Mouse (Mus musculus) forebrain, embryonic 12.5 days (tissue): ENCODE data around the gene Pfdn4. TPM values are rescaled to one million over a fixed set of nuclear protein-coding genes. Genes with fewer than 3 reads are reported as not detected.
"Not testable (repeated sequence)": the region's sequence is repeated elsewhere in the genome, so short reads cannot be mapped to it uniquely, and the experiment has no call there.

ENCODE experiments used
- ATAC-seq: fragments of 200-750 bp; cut with Nextera tagmentation; 2 replicates; pipeline ENCODE4 v1.8.0; 2017; ENCODE audit warnings: moderate TSS enrichment; ENCODE audit not compliant: low FRiP score
- H3K27ac ChIP-seq: fragments of 300-500 bp; sonication (generic); 2 replicates; pipeline ENCODE4 v1.5.1; 2016; ENCODE audit warnings: mild to moderate bottlenecking
- H3K27me3 ChIP-seq: fragments of 300-500 bp; sonication (generic); 2 replicates; pipeline ENCODE4 v1.6.1; 2016; ENCODE audit warnings: mild to moderate bottlenecking
- H3K36me3 ChIP-seq: fragments of 300-500 bp; sonication (generic); replicated peaks from 2 replicates; pipeline ENCODE4 v1.6.1; 2016; ENCODE audit warnings: mild to moderate bottlenecking
- H3K4me1 ChIP-seq: fragments of 300-500 bp; sonication (generic); 2 replicates; pipeline ENCODE4 v1.6.1; 2016
- H3K4me2 ChIP-seq: fragments of 300-500 bp; sonication (generic); 2 replicates; pipeline ENCODE4 v1.6.1; 2016; ENCODE audit warnings: mild to moderate bottlenecking, moderate library complexity
- H3K4me3 ChIP-seq: fragments of 300-500 bp; sonication (generic); replicated peaks from 2 replicates; pipeline ENCODE4 v1.5.1; 2016; ENCODE audit warnings: mild to moderate bottlenecking
- H3K9ac ChIP-seq: fragments of 300-500 bp; sonication (generic); 2 replicates; pipeline ENCODE4 v1.6.1; 2016; ENCODE audit warnings: mild to moderate bottlenecking
- H3K9me3 ChIP-seq: fragments of 300-500 bp; sonication (generic); 2 replicates; pipeline ENCODE4 v1.6.1; 2016
- WGBS: fragments of 180-500 bp; shearing (Covaris S2); methylation state at CpG from one replicate; pipeline ENCODE4 v1.1.7; 2016; 5-methylcytosine and 5-hydroxymethylcytosine counted together
- polyA plus RNA-seq: library from polyadenylated mRNA; unstranded; fragments of >200 nt; fragmentation: Nextera tagmentation; extraction: Ambion mirVana; gene quantifications from 2 replicates; pipeline ENCODE4 v1.2.1, GENCODE M21; 2016

The Pfdn4 gene
- 139 and 140 TPM in 2 replicates for polyA plus RNA-seq

GRCm38 (mm10) chr2:170496154-170496930, at the start of gene Pfdn4:
TSS of gene Pfdn4 (plus strand) at chr2:170496428.
- Histone ChIP-seq H3K4me3 (peak within 1 kb of the TSS; percentile 36), H3K9ac (peak within 1 kb of the TSS; percentile 21), H3K27ac (no peak within 1 kb of the TSS), H3K9me3 (no peaks in the 10 kb centered on the region), H3K27me3 (peaks cover 82% of the 10 kb centered on the region), H3K36me3 (no peaks in the 10 kb centered on the region), H3K4me2 (peak within 1 kb of the TSS; percentile 57), H3K4me1 (peaks cover 32% of the 10 kb centered on the region)
- no peak for ATAC-seq
- WGBS, result under 1% methylated on average over 46 of the region's 46 CpGs

- H3K27ac ChIP-seq, result no peak overlapping the region
- no peak overlapping the region for H3K4me3 ChIP-seq
- no peaks in the 10 kb centered on the region for H3K36me3 ChIP-seq
- no peak for ATAC-seq
- H3K27me3 ChIP-seq, result peaks cover 9% of the 10 kb centered on the region; the same call in 1 of the 2 replicates
- H3K9ac ChIP-seq, result no peak overlapping the region
- peaks cover 3% of the 10 kb centered on the region for H3K4me1 ChIP-seq
- no peaks in the 10 kb centered on the region for H3K9me3 ChIP-seq
- WGBS, result 54% methylated on average over 5 of the region's 5 CpGs
- H3K4me2 ChIP-seq, result no peak overlapping the region
These were observed 49.3 kb upstream of the Pfdn4 start for GRCm38 (mm10) chr2:170446843-170447383.

- ATAC-seq, result no peak
- WGBS, result 74% methylated on average over 10 of the region's 10 CpGs
- Histone ChIP-seq H3K4me2 (no peak overlapping the region), H3K27ac (no peak overlapping the region), H3K4me3 (no peak overlapping the region), H3K9me3 (no peaks in the 10 kb centered on the region), H3K36me3 (no peaks in the 10 kb centered on the region), H3K27me3 (peaks cover 9% of the 10 kb centered on the region; the same call in 1 of the 2 replicates), H3K4me1 (peaks cover 3% of the 10 kb centered on the region), H3K9ac (no peak overlapping the region)
These were observed 48.6 kb upstream of the Pfdn4 start for GRCm38 (mm10) chr2:170447651-170448050.

GRCm38 (mm10) chr2:170450933-170451332, 45.3 kb upstream of the Pfdn4 start:
- WGBS, result 11% methylated on average over 9 of the region's 9 CpGs
- H3K36me3 ChIP-seq, result no peaks in the 10 kb centered on the region
- H3K27ac ChIP-seq, result no peak overlapping the region
- H3K4me3 ChIP-seq, result no peak overlapping the region
- no peaks in the 10 kb centered on the region for H3K9me3 ChIP-seq
- no peak overlapping the region for H3K4me2 ChIP-seq
- 0 out of 2 replicates have a peak, but pooled peaks have one; percentile 30 for ATAC-seq
- H3K27me3 ChIP-seq, result peaks cover 9% of the 10 kb centered on the region; the same call in 1 of the 2 replicates
- no peak overlapping the region for H3K9ac ChIP-seq
- H3K4me1 ChIP-seq, result peaks cover 3% of the 10 kb centered on the region

GRCm38 (mm10) chr2:170453809-170454208, 42.4 kb upstream of the Pfdn4 start:
- H3K9me3 ChIP-seq, ATAC-seq, H3K4me1 ChIP-seq, H3K27me3 ChIP-seq, H3K4me3 ChIP-seq, H3K4me2 ChIP-seq, H3K27ac ChIP-seq, H3K36me3 ChIP-seq, H3K9ac ChIP-seq: not testable (repeated sequence)
- WGBS, result 82% methylated on average over 4 of the region's 4 CpGs

- 68% methylated on average over 10 of the region's 10 CpGs for WGBS
- H3K27ac ChIP-seq, result no peak overlapping the region
These were observed 37.0 kb upstream of the Pfdn4 start for GRCm38 (mm10) chr2:170459183-170459582.

GRCm38 (mm10) chr2:170459805-170460204, 36.4 kb upstream of the Pfdn4 start:
- H3K27ac ChIP-seq, result no peak overlapping the region
- peaks cover 4% of the 10 kb centered on the region; the same call in 1 of the 2 replicates for H3K27me3 ChIP-seq
- H3K36me3 ChIP-seq, result no peaks in the 10 kb centered on the region
- H3K4me1 ChIP-seq, result peaks cover 6% of the 10 kb centered on the region
- no peak overlapping the region for H3K4me2 ChIP-seq
- WGBS, result 41% methylated on average over 9 of the region's 9 CpGs
- ATAC-seq, result no peak
- H3K9me3 ChIP-seq, result no peaks in the 10 kb centered on the region
- no peak overlapping the region for H3K4me3 ChIP-seq
- no peak overlapping the region for H3K9ac ChIP-seq

More at GRCm38 (mm10) chr2:170459183-170459582, 37.0 kb upstream of the Pfdn4 start:
- no peak overlapping the region for H3K4me2 ChIP-seq
- H3K9me3 ChIP-seq, result no peaks in the 10 kb centered on the region
- no peaks in the 10 kb centered on the region for H3K36me3 ChIP-seq
- H3K4me1 ChIP-seq, result peaks cover 6% of the 10 kb centered on the region
- ATAC-seq, result no peak
- no peak overlapping the region for H3K4me3 ChIP-seq
- peaks cover 4% of the 10 kb centered on the region; the same call in 1 of the 2 replicates for H3K27me3 ChIP-seq
- no peak overlapping the region for H3K9ac ChIP-seq

GRCm38 (mm10) chr2:170461652-170462051, 34.6 kb upstream of the Pfdn4 start:
- no peak for ATAC-seq
- H3K36me3 ChIP-seq, result no peaks in the 10 kb centered on the region
- peaks cover 4% of the 10 kb centered on the region; the same call in 1 of the 2 replicates for H3K27me3 ChIP-seq
- H3K4me3 ChIP-seq, result no peak overlapping the region
- H3K27ac ChIP-seq, result no peak overlapping the region
- H3K9me3 ChIP-seq, result no peaks in the 10 kb centered on the region
- H3K4me2 ChIP-seq, result no peak overlapping the region
- 53% methylated on average over 7 of the region's 7 CpGs for WGBS
- no peak overlapping the region for H3K9ac ChIP-seq
- H3K4me1 ChIP-seq, result peaks cover 6% of the 10 kb centered on the region

GRCm38 (mm10) chr2:170464817-170465216, 31.4 kb upstream of the Pfdn4 start:
- Histone ChIP-seq H3K9me3 (no peaks in the 10 kb centered on the region), H3K27me3 (peaks cover 10% of the 10 kb centered on the region; the same call in 1 of the 2 replicates), H3K4me2 (no peak overlapping the region), H3K36me3 (no peaks in the 10 kb centered on the region), H3K9ac (no peak overlapping the region), H3K4me3 (no peak overlapping the region), H3K27ac (no peak overlapping the region), H3K4me1 (peaks cover 11% of the 10 kb centered on the region)
- ATAC-seq, result no peak
- WGBS, result 48% methylated on average over 4 of the region's 4 CpGs

- Histone ChIP-seq H3K36me3 (no peaks in the 10 kb centered on the region), H3K9me3 (no peaks in the 10 kb centered on the region), H3K4me1 (peaks cover 13% of the 10 kb centered on the region), H3K4me2 (no peak overlapping the region), H3K27ac (no peak overlapping the region), H3K27me3 (peaks cover 13% of the 10 kb centered on the region; the same call in 1 of the 2 replicates), H3K9ac (no peak overlapping the region), H3K4me3 (no peak overlapping the region)
- ATAC-seq, result no peak
These were observed 28.2 kb upstream of the Pfdn4 start for GRCm38 (mm10) chr2:170468009-170468408.

GRCm38 (mm10) chr2:170469616-170470308, 26.5 kb upstream of the Pfdn4 start:
- no peak overlapping the region for H3K4me3 ChIP-seq
- peaks cover 13% of the 10 kb centered on the region for H3K4me1 ChIP-seq
- H3K27ac ChIP-seq, result no peak overlapping the region
- WGBS, result 10% methylated on average over 10 of the region's 10 CpGs
- H3K36me3 ChIP-seq, result no peaks in the 10 kb centered on the region
- ATAC-seq, result peak; percentile 33; the same call in 1 of the 2 replicates
- peak overlapping the region; percentile 17 for H3K4me2 ChIP-seq
- H3K9me3 ChIP-seq, result 0 out of 2 replicates have a peak, but pooled peaks cover 3% of the 10 kb centered on the region
- peaks cover 13% of the 10 kb centered on the region; the same call in 1 of the 2 replicates for H3K27me3 ChIP-seq
- H3K9ac ChIP-seq, result no peak overlapping the region

- 76% methylated on average over 5 of the region's 5 CpGs for WGBS
- Histone ChIP-seq H3K36me3 (no peaks in the 10 kb centered on the region), H3K4me3 (no peak overlapping the region), H3K4me1 (peaks cover 13% of the 10 kb centered on the region), H3K9ac (no peak overlapping the region), H3K27ac (no peak overlapping the region), H3K9me3 (0 out of 2 replicates have a peak, but pooled peaks cover 3% of the 10 kb centered on the region), H3K4me2 (no peak overlapping the region), H3K27me3 (peaks cover 13% of the 10 kb centered on the region; the same call in 1 of the 2 replicates)
- ATAC-seq, result no peak
These were observed 25.6 kb upstream of the Pfdn4 start for GRCm38 (mm10) chr2:170470591-170470990.
